Mouse (Mus musculus) CH12.LX (cell line): Measurements from ENCODE around the gene Zfp936. TPM values are rescaled to one million over a fixed set of nuclear protein-coding genes. Genes with fewer than 3 reads are reported as not detected.
"Not testable (repeated sequence)": the region's sequence is repeated elsewhere in the genome, so short reads cannot be mapped to it uniquely, and the experiment has no call there.

ENCODE experiments used
- DNase-seq: peaks from one replicate; pipeline ENCODE4 v3.0.0-alpha.2; 2013; ENCODE audit errors: extremely low read depth
- H3K27ac ChIP-seq: 2 replicates; pipeline ENCODE4 v1.5.1; 2012; ENCODE audit warnings: low read depth, mild to moderate bottlenecking, control low read depth, moderate library complexity; ENCODE audit not compliant: insufficient read depth
- H3K27me3 ChIP-seq: replicated peaks from 2 replicates; pipeline ENCODE3; 2012; ENCODE audit warnings: inconsistent platforms
- H3K36me3 ChIP-seq, 2 experiments: replicated peaks in 1 of 2; 2 replicates each; pipeline versions ENCODE3 to v1.6.1; 2012; ENCODE audit warnings: inconsistent platforms in 1 of 2, low read length in 1 of 2, mild to moderate bottlenecking in 1 of 2, mixed read lengths in 1 of 2, moderate library complexity in 1 of 2; ENCODE audit not compliant: control insufficient read depth in 1 of 2, insufficient read depth in 1 of 2
- H3K4me1 ChIP-seq, 2 experiments: 2 replicates each; pipeline ENCODE4 v1.6.1; 2012; ENCODE audit warnings: inconsistent platforms in 1 of 2, moderate library complexity in 1 of 2; ENCODE audit not compliant: insufficient read depth in 2 of 2, control insufficient read depth in 1 of 2
- H3K4me2 ChIP-seq: 2 replicates; pipeline ENCODE4 v1.6.1; 2012; ENCODE audit warnings: low read depth, mild to moderate bottlenecking, control low read depth; ENCODE audit not compliant: poor library complexity, insufficient read depth, severe bottlenecking
- H3K4me3 ChIP-seq, 3 experiments: fragments of 150-350 bp in 1 of 3; sonication (generic) in 1 of 3; replicated peaks in 1 of 3; 2 replicates each; pipeline versions ENCODE3 to v1.5.1; 2011 to 2012; ENCODE audit warnings: low read depth in 2 of 3, low read length in 2 of 3, mild to moderate bottlenecking in 2 of 3, moderate library complexity in 2 of 3, control low read depth in 1 of 3, improper control_type of control experiment in 1 of 3, inconsistent platforms in 1 of 3, mixed read lengths in 1 of 3; ENCODE audit not compliant: poor library complexity in 1 of 3
- H3K79me2 ChIP-seq: replicated peaks from 2 replicates; pipeline ENCODE4 v1.6.1; 2012; ENCODE audit warnings: mild to moderate bottlenecking, moderate library complexity; ENCODE audit not compliant: control insufficient read depth, poor library complexity, insufficient read depth, severe bottlenecking; ENCODE audit errors: extremely low read depth
- H3K9ac ChIP-seq: 2 replicates; pipeline ENCODE4 v1.6.1; 2012; ENCODE audit warnings: low read depth, mild to moderate bottlenecking, control low read depth, moderate library complexity; ENCODE audit not compliant: insufficient read depth
- H3K9me3 ChIP-seq: replicated peaks from 2 replicates; pipeline ENCODE3; 2012; ENCODE audit warnings: low read length, inconsistent platforms, mixed read lengths
- PAX5 ChIP-seq: IDR thresholded peaks from 2 replicates; pipeline ENCODE4 v1.6.1; 2012; ENCODE audit warnings: low read length, inconsistent platforms, mixed read lengths
- dilution Hi-C: fragments of 300-500 bp; cut with MboI; formaldehyde crosslinking; loops from 2 replicates; pipeline ENCODE4 v1.14.3; 2020; ENCODE audit warnings: low sequenced_read_pairs; ENCODE audit not compliant: extremely low pct_unique_long_range_greater_than_20kb, extremely low pct_ligation_motif_present
- in situ Hi-C: fragments of 300-500 bp; cut with MboI; formaldehyde crosslinking; loops from 3 replicates; pipeline ENCODE4 v1.14.3; 2019; ENCODE audit warnings: low sequenced_read_pairs, low pct_ligation_motif_present, low pct_unique_long_range_greater_than_20kb, mixed read lengths
- polyA plus RNA-seq: library from polyadenylated mRNA; unstranded; fragments of >175 nt; gene quantifications from 2 replicates; pipeline ENCODE4 v1.2.1, GENCODE M21; 2012; ENCODE audit warnings: low read depth; ENCODE audit not compliant: insufficient read length
- total RNA-seq, 2 experiments: library from RNA; depleted of rRNA; stranded (reverse); fragments of 300-350 nt in 1 of 2; fragments of >200 nt in 1 of 2; gene quantifications; 2 replicates each; pipeline ENCODE4 v1.2.3; 2012 to 2014

Gene Zfp936
- 0.04 and 0.08 TPM in 2 replicates for total RNA-seq (2012; rRNA removed)
- total RNA-seq (2014; rRNA removed): 0.24 and 0.30 TPM in 2 replicates
- 2.0 TPM in 2 replicates for polyA plus RNA-seq

GRCm38 (mm10) chr7:43113929-43114328 lies at the start of gene Zfp936:
Zfp936 (plus strand) TSS chr7:43114229.
- H3K4me2 ChIP-seq, H3K27me3 ChIP-seq, in situ Hi-C loops, H3K9me3 ChIP-seq, H3K27ac ChIP-seq, DNase-seq, H3K79me2 ChIP-seq, dilution Hi-C loops, H3K4me1 ChIP-seq, H3K4me3 ChIP-seq, H3K36me3 ChIP-seq, H3K9ac ChIP-seq: not testable (repeated sequence)

DNA sequence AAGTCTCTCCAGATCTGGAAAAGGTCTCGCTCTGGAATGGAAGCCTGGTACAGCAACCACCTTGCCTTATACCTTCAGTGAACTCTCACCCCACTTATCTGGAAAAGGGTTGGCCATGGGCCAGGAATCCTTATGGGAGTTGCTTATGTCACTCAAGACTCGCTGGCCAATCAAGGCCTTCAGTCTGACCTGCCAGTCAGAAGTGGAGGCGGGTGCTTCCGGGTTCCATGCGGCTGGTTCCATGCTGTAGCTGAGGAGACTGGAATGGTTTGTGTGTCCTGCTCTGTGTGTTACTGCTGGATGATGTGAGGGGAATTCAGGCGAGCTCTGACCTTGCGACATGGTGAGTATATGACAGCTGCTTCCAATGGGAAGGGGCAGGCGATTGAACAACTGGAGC lies 36.2 kb upstream of the Zfp936 start:
- no peak for TF ChIP-seq PAX5
- in situ Hi-C loops (no loop called here), dilution Hi-C loops (no loop called here)

DNA sequence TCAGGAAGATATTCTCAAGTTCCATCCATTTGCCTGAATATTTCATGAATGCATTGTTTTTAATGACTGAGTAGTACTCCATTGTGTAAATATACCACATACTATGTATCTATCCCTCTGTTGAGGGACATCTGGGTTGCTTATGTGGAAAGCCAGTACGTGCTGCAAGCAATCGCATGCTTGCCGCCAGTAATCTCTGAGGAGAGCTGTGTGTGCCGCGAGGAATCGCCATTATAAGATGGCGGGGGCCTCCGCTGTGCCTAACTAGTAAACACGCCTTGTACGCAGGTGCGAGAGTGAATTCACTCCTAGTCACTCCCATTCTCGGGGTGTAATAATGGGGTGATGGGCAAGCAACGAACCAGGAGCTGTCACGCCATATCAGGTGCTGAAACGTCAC lies 14.7 kb downstream of the Zfp936 start:
- H3K27ac ChIP-seq, in situ Hi-C loops, H3K9me3 ChIP-seq, H3K36me3 ChIP-seq, H3K27me3 ChIP-seq, H3K9ac ChIP-seq, H3K4me1 ChIP-seq, H3K4me3 ChIP-seq, H3K4me2 ChIP-seq, H3K79me2 ChIP-seq, DNase-seq, dilution Hi-C loops: not testable (repeated sequence)

More for the DNA sequence above, 36.2 kb upstream of the Zfp936 start:
- no peaks in the 10 kb centered on the region for H3K4me1 ChIP-seq
- no peak overlapping the region for H3K4me3 ChIP-seq
- no peaks in the 10 kb centered on the region for H3K27me3 ChIP-seq
- H3K4me2 ChIP-seq: no peak overlapping the region
- no peak for DNase-seq
- no peaks in the 10 kb centered on the region for H3K79me2 ChIP-seq
- peaks cover 9% of the 10 kb centered on the region for H3K9me3 ChIP-seq
- no peak overlapping the region for H3K9ac ChIP-seq
- H3K27ac ChIP-seq: no peak overlapping the region
- H3K36me3 ChIP-seq: no peaks in the 10 kb centered on the region

GRCm38 (mm10) chr7:43164121-43164520 lies 50.1 kb downstream of the Zfp936 start:
- in situ Hi-C loops, H3K4me3 ChIP-seq, H3K79me2 ChIP-seq, H3K9ac ChIP-seq, H3K27me3 ChIP-seq, H3K27ac ChIP-seq, H3K4me2 ChIP-seq, dilution Hi-C loops, H3K36me3 ChIP-seq, H3K4me1 ChIP-seq, DNase-seq: not testable (repeated sequence)
- peaks cover 26% of the 10 kb centered on the region for H3K9me3 ChIP-seq

GRCm38 (mm10) chr7:43167101-43167500 lies 53.1 kb downstream of the Zfp936 start:
- H3K27ac ChIP-seq, H3K9ac ChIP-seq, H3K4me2 ChIP-seq, H3K4me1 ChIP-seq, in situ Hi-C loops, H3K4me3 ChIP-seq, DNase-seq, H3K79me2 ChIP-seq, H3K36me3 ChIP-seq, dilution Hi-C loops, H3K27me3 ChIP-seq: not testable (repeated sequence)
- peaks cover 16% of the 10 kb centered on the region for H3K9me3 ChIP-seq

- H3K36me3 ChIP-seq, DNase-seq, dilution Hi-C loops, H3K4me3 ChIP-seq, H3K79me2 ChIP-seq, H3K9ac ChIP-seq, H3K4me1 ChIP-seq, H3K4me2 ChIP-seq, in situ Hi-C loops, H3K27me3 ChIP-seq, H3K27ac ChIP-seq: not testable (repeated sequence)
- peaks cover 13% of the 10 kb centered on the region for H3K9me3 ChIP-seq
These were observed 53.8 kb downstream of the Zfp936 start for GRCm38 (mm10) chr7:43167811-43168210.
